Mouse (Mus musculus) myocyte (in vitro differentiated cells): Measurements from ENCODE around the gene F830045P16Rik. TPM values are rescaled to one million over a fixed set of nuclear protein-coding genes. Genes with fewer than 3 reads are reported as not detected.

Experiments
- H3K27me3 ChIP-seq: one replicate; pipeline ENCODE4 v1.6.1; 2011; ENCODE audit not compliant: control insufficient read depth, insufficient read depth, insufficient read length
- H3K36me3 ChIP-seq: one replicate; pipeline ENCODE4 v1.6.1; 2011; ENCODE audit not compliant: control insufficient read depth, insufficient read depth
- H3K4me2 ChIP-seq: one replicate; pipeline ENCODE4 v1.6.1; 2011; ENCODE audit warnings: low read depth, control low read depth
- H3K4me3 ChIP-seq: one replicate; pipeline ENCODE4 v1.5.1; 2011; ENCODE audit warnings: mild to moderate bottlenecking, control low read depth, moderate library complexity
- H3K79me2 ChIP-seq: one replicate; pipeline ENCODE4 v1.6.1; 2011; ENCODE audit not compliant: control insufficient read depth, insufficient read depth
- H3ac ChIP-seq: one replicate; pipeline ENCODE4 v1.6.1; 2011; ENCODE audit not compliant: control insufficient read depth, insufficient read length
- CEBPB ChIP-seq: IDR thresholded peaks from 2 replicates; pipeline ENCODE4 v1.6.1; 2011; ENCODE audit warnings: mild to moderate bottlenecking, moderate library complexity; ENCODE audit not compliant: poor library complexity, insufficient read depth, severe bottlenecking
- E2F4 ChIP-seq: IDR thresholded peaks from one replicate; pipeline ENCODE4 v1.6.1; 2011; ENCODE audit warnings: mild to moderate bottlenecking, control low read depth, moderate library complexity; ENCODE audit not compliant: insufficient read depth
- MAX ChIP-seq: IDR thresholded peaks from one replicate; pipeline ENCODE4 v1.6.1; 2011; ENCODE audit warnings: low read depth, mild to moderate bottlenecking, control low read depth
- MYOD1 ChIP-seq, 3 experiments: IDR thresholded peaks; one replicate each; pipeline ENCODE4 v1.6.1; 2011; ENCODE audit warnings: control low read depth in 2 of 3, low read depth in 2 of 3, mild to moderate bottlenecking in 2 of 3, moderate library complexity in 1 of 3; ENCODE audit not compliant: insufficient read length in 2 of 3, control insufficient read depth in 1 of 3
- MYOG ChIP-seq, 3 experiments: IDR thresholded peaks; one replicate each; pipeline ENCODE4 v1.6.1; 2011; ENCODE audit warnings: control low read depth in 2 of 3, low read depth in 2 of 3, mild to moderate bottlenecking in 2 of 3; ENCODE audit not compliant: insufficient read length in 2 of 3, control insufficient read depth in 1 of 3, insufficient read depth in 1 of 3
- POLR2A ChIP-seq: IDR thresholded peaks from one replicate; pipeline ENCODE4 v1.6.1; 2011; ENCODE audit warnings: low read depth, mild to moderate bottlenecking, control low read depth, moderate library complexity; ENCODE audit not compliant: insufficient read length
- POLR2AphosphoS2 ChIP-seq: IDR thresholded peaks from one replicate; pipeline ENCODE4 v1.6.1; 2011; ENCODE audit warnings: low read depth, control low read depth; ENCODE audit not compliant: insufficient read length
- REST ChIP-seq: IDR thresholded peaks from one replicate; pipeline ENCODE4 v1.6.1; 2011; ENCODE audit warnings: mild to moderate bottlenecking, control low read depth, moderate library complexity; ENCODE audit not compliant: insufficient read depth, insufficient read length
- SRF ChIP-seq: IDR thresholded peaks from one replicate; pipeline ENCODE4 v1.6.1; 2011; ENCODE audit warnings: low read depth; ENCODE audit not compliant: control insufficient read depth, insufficient read length
- TCF12 ChIP-seq: IDR thresholded peaks from one replicate; pipeline ENCODE4 v1.6.1; 2011; ENCODE audit warnings: mild to moderate bottlenecking, control low read depth; ENCODE audit not compliant: poor library complexity, insufficient read depth, severe bottlenecking
- TCF3 ChIP-seq: IDR thresholded peaks from one replicate; pipeline ENCODE4 v1.6.1; 2011; ENCODE audit warnings: low read depth, control low read depth; ENCODE audit not compliant: insufficient read length
- USF1 ChIP-seq: IDR thresholded peaks from one replicate; pipeline ENCODE4 v1.6.1; 2011; ENCODE audit warnings: low read depth, mild to moderate bottlenecking, control low read depth, moderate library complexity
- polyA plus RNA-seq: library from polyadenylated mRNA; unstranded; fragments of >200 nt; fragmentation: generic; extraction: Trizol; gene quantifications from one replicate; pipeline ENCODE4 v1.2.1, GENCODE M21; 2012; ENCODE audit warnings: missing spikeins

The F830045P16Rik gene
- polyA plus RNA-seq, result not detected

DNA sequence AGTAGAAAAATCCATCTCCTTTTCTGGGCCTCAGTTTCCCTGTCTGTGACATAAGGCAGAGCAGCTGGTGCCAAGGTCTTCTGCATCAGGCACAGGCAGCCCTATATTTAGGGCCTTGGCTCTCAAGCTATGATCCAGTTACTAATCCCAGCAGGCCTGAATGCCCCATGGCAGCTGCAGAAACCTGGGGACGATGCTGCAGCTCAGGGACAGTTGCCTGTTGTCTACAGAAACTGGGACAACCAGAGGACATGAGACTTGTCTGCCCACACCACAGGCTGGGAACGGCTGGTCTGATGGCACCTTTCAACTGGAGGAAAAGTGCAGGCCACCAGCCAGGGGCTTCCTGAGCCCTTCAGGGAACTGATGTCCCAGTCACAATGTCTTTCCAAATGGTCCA, at the start of gene F830045P16Rik:
TSS of gene F830045P16Rik (minus strand) at position 226 of the 400 bp plus-strand sequence.
- Histone ChIP-seq H3K27me3 (peaks cover 10% of the 10 kb centered on the region), H3K36me3 (no peaks in the 10 kb centered on the region), H3K4me2 (no peak within 1 kb of the TSS), H3ac (no peak within 1 kb of the TSS), H3K4me3 (no peak within 1 kb of the TSS), H3K79me2 (no peaks in the 10 kb centered on the region)
- TF ChIP-seq TCF3 (no peak), MYOD1 (IDR thresholded peaks at IDR 0.05; ENCODE audit: control insufficient read depth in 1 of 3, insufficient read length in 2 of 3, low read depth in 2 of 3) (peak in 2 of 3 experiments; percentile 45 to 48), CEBPB (no peak), MYOG (IDR thresholded peaks at IDR 0.05; ENCODE audit: control insufficient read depth in 1 of 3, insufficient read depth in 1 of 3, insufficient read length in 2 of 3, low read depth in 2 of 3) (peak in 2 of 3 experiments; percentile 65 to 70), USF1 (no peak)

DNA sequence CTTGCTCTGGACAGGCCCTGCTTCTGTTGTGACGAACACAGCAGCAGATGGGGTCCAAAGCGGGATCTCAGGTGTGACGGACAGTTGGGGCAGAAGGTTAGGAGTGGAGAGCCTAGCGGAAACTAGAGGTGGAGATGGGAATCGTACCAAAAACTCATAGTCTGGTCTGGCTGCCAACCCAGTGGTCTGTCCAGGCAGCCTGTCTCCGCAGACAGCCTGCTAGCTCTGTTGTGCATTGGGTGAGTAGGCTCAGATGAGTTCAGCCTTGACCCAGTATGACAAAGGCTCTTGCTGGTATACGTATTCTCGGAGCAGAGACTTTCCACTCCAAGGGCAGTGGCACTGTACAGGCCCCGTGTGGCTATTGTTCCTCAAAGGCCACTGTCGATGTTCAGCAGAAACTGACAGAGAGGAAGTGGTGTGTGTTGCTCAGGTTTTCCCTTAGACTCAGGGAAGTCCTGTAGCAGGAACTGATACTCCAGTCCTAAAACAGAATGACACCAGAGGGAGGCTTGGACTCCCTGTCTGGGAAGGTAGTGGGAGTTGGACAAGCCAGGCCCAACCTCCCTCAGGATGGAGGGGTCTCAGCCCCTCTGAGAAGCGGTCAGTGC, 49.6 kb upstream of the F830045P16Rik start:
- Histone ChIP-seq H3K79me2 (no peaks in the 10 kb centered on the region), H3K36me3 (no peaks in the 10 kb centered on the region), H3K4me3 (no peak overlapping the region), H3K27me3 (peaks cover 11% of the 10 kb centered on the region), H3ac (no peak overlapping the region), H3K4me2 (no peak overlapping the region)
- TF ChIP-seq SRF, result no peak
- TF ChIP-seq POLR2AphosphoS2, result no peak
- TF ChIP-seq TCF12, result no peak
- TF ChIP-seq MAX, result no peak

- no peaks in the 10 kb centered on the region for H3K36me3 ChIP-seq
- no peak for TF ChIP-seq MAX
- TF ChIP-seq POLR2A, result no peak
- TF ChIP-seq USF1, result no peak
- no peak for TF ChIP-seq E2F4
- TF ChIP-seq MYOD1 (IDR thresholded peaks at IDR 0.05; ENCODE audit: control insufficient read depth in 1 of 3, insufficient read length in 2 of 3, low read depth in 2 of 3), result no peak
- TF ChIP-seq MYOG (IDR thresholded peaks at IDR 0.05; ENCODE audit: control insufficient read depth in 1 of 3, insufficient read depth in 1 of 3, insufficient read length in 2 of 3, low read depth in 2 of 3), result no peak
- TF ChIP-seq REST, result no peak
- no peak for TF ChIP-seq POLR2AphosphoS2
- no peak for TF ChIP-seq TCF3
- TF ChIP-seq CEBPB, result no peak
- TF ChIP-seq TCF12, result no peak
- no peak for TF ChIP-seq SRF
- no peak overlapping the region for H3K4me3 ChIP-seq
- H3K4me2 ChIP-seq, result no peak overlapping the region
- H3ac ChIP-seq, result no peak overlapping the region
- peaks cover 11% of the 10 kb centered on the region for H3K27me3 ChIP-seq
- H3K79me2 ChIP-seq, result no peaks in the 10 kb centered on the region
Observed at GRCm38 (mm10) chr2:129584905-129585304, 48.5 kb upstream of the F830045P16Rik start.

- TF ChIP-seq TCF12 (no peak), USF1 (no peak), POLR2A (no peak), POLR2AphosphoS2 (no peak), CEBPB (no peak), MYOG (IDR thresholded peaks at IDR 0.05; ENCODE audit: control insufficient read depth in 1 of 3, insufficient read depth in 1 of 3, insufficient read length in 2 of 3, low read depth in 2 of 3) (no peak), E2F4 (no peak), MYOD1 (IDR thresholded peaks at IDR 0.05; ENCODE audit: control insufficient read depth in 1 of 3, insufficient read length in 2 of 3, low read depth in 2 of 3) (no peak), MAX (no peak), REST (no peak)
- peaks cover 12% of the 10 kb centered on the region for H3K27me3 ChIP-seq
- H3K36me3 ChIP-seq, result no peaks in the 10 kb centered on the region
- no peak overlapping the region for H3K4me2 ChIP-seq
- H3K79me2 ChIP-seq, result no peaks in the 10 kb centered on the region
- no peak overlapping the region for H3ac ChIP-seq
- no peak overlapping the region for H3K4me3 ChIP-seq
Observed at GRCm38 (mm10) chr2:129582261-129582660, 45.9 kb upstream of the F830045P16Rik start.

GRCm38 (mm10) chr2:129581826-129582225, 45.4 kb upstream of the F830045P16Rik start:
- TF ChIP-seq CEBPB, result no peak
- Histone ChIP-seq H3K4me2 (no peak overlapping the region), H3K36me3 (no peaks in the 10 kb centered on the region), H3K27me3 (peaks cover 17% of the 10 kb centered on the region), H3K4me3 (no peak overlapping the region), H3K79me2 (no peaks in the 10 kb centered on the region), H3ac (no peak overlapping the region)
